Mouse (Mus musculus): ENCODE results near the gene Rbm4. TPM values are rescaled to one million over a fixed set of nuclear protein-coding genes. Genes with fewer than 3 reads are reported as not detected.
"Not testable (repeated sequence)": the region's sequence is repeated elsewhere in the genome, so short reads cannot be mapped to it uniquely, and the experiment has no call there.

The Rbm4 gene
- total RNA-seq, 2 experiments from 2014 or later: 44.8 to 46.5 TPM

DNA sequence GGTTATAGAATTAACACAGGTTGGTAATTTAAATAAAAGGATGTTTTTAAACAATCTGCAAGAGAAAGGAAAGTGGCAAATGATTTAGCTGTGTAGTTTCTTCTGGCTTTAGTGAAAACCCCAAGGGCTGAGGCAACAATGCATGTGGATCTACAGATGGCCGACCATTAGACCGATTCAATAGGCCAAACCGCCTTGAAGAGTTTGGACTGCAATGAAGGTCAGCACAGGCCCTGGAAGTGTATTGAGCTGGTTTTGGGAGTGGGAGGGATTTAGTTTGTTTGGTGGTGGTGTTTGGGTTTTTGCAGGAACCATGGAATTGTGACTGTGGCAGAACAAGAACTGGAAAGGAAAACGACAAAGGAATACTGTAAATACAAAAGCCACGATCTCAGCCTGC, 5.4 kb upstream of the Rbm4 start:
- DNase-seq: no peak

DNA sequence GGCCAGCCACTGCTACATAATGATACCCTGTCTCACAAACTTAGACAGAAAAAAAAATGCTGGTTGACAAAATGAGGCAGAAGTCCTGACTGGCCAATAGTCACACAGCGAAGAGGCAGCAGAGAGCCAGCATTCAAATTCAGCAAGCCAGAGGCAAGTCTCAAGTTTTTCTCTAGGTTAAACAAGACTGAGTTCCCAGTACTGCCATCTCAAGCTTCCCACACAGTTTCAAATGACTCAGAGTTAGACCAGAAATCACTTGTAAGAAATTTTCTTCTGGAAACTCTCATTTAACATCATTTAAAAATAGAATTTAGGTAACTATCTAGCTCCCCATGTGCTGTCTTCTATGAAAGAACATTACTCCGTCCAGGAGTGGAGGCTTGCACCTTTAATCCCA, 4.1 kb upstream of the Rbm4 start:
- no peak for DNase-seq

DNA sequence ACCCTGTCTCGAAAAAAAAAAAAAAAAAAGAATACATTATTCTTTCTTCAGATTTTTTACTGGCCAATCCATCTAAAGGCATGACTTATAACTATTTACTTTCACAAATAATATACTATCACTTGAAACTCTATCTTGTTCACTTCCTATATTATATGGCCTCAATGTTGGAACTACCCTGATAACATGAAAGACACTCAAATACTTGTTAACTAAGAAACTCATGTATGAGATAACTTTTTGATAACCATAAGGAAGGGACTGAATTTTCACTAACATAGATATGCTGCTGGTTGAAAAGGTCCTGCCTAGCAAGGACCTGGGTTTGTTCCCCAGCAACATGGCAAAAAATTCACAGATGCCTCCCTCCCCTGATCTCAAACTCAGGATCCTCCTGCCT, 2.2 kb upstream of the Rbm4 start:
- no peak for DNase-seq

DNA sequence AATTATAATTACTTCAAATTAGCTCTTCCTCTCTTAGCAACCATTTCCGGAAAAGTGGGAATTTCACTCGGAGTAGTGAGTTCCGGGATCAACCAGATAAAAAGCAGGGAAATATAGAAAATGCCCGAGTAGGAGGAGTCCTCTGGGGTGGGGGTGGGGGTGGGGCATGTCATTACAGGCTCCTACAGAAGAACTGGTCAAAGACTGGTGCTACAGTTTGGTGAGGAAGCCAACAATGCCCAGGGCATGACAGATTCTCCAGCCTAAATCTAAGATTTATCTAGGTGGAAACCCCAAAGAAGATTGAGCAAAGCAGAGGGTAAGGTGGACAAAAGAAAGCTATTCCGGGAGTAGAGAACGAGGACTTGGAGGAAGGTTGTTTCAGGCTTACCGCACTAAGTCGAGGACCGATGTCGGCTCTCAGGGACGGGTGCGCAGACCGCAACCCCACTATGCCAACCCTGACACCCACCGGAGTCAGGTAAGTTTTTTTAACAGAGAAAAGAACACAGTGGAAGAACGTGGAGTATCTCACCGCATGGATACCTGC, 345 bp downstream of the Rbm4 start:
- DNase-seq: no peak

DNA sequence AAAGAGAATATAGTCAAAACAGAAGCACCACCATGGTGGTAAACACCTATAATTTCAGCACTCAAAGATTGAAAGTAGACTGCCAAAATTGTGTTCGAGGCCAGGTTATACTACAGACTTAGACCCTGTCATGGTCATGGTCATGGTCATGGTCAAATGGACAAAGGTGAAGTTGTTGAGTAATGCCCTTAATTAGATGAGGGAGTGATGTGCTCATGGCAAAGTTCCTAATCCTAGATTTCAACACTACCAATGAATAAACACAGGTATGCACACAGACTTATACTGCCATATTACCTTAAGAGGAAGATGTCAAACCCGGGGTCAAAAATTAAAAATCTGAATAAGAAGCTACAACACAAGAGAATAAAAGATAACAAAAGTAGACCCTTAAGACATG, 7.4 kb downstream of the Rbm4 start:
- DNase-seq: no peak

DNA sequence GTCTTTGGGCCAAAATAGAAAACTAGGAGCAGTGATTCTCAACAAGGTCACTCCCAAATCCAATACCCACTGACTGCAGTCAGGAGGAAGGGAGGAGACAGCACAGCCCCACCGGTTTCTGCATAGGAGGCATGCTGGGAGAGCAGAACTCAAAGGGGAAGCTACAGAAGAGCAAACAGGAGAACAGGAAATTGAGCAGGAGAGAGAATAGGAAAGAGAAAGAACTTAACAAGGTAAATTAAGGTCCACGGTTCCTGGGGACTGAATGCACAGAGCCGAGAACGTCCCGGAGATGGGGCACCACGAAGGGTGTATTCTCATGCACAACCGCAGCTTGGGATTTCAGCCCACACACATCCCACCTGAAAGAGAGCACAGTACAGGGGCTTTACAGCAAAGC, 8.5 kb downstream of the Rbm4 start:
- DNase-seq: no peak

DNA sequence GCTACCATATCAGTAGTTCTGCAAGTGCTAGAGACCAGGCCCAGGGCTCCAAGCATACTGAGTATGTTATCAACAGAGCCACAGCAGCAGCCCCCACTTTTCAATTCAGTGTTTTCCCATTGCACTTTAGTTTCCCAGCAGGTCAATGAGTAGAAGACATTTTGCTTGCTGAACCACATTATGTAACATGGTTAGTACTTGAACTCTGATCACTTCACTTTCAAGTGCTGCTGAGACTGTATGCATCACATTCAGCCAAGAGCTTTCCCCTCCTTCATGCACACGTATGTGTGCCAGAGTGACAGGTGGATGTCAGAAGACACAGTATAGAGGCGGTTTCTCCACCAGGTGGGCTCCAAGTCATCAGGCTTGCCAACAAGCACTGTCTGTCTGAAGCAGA, 10.8 kb downstream of the Rbm4 start:
- no peak for DNase-seq

DNA sequence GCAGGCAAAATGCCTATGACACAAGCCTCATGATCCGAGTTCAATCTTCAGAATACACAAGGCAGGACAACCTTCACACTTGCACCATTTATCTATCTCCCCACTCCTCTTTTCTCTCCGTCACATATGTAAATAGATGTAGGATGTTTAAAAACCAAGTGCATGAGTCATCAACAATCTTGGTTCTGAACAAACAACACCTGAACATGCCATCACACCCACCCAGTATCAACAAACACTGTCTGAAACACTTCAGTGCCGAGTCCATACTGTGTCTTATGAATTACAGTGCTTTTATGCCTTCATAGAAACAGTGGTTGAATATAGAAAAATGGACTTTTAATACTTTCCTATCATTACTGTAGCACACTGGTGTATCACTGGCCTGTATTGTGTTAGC, 20.9 kb downstream of the Rbm4 start:
- DNase-seq: no peak

DNA sequence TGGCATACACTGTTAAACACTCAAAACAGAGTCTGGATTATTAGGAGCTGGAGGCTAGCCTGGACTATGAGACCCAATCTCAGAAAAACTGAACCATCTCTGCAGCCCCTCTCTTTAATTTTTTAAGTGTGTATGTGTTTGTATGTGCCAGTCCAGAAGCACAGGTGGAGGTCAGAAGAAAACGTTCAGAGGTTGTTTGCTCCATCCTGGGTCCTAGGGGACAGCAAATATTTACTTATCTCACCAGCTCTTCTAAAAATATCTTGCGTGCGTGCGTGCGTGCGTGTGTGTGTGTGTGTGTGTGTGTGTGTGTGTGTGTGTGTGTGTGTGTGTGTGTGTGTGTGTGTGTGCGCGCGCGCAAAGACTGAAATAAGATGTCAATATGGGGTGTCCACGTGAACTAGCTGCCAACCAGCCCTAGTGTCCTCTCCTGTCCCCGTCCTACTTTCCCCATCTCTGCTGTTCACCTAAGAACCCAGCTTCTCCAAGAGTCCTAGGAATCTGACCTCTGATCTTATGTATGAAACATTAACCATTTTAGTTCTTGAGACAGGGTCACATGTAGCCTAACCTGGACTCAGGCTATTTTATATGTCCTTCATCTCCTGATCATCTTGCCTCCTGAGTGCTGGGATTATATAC, 26.1 kb downstream of the Rbm4 start:
- DNase-seq: no peak

DNA sequence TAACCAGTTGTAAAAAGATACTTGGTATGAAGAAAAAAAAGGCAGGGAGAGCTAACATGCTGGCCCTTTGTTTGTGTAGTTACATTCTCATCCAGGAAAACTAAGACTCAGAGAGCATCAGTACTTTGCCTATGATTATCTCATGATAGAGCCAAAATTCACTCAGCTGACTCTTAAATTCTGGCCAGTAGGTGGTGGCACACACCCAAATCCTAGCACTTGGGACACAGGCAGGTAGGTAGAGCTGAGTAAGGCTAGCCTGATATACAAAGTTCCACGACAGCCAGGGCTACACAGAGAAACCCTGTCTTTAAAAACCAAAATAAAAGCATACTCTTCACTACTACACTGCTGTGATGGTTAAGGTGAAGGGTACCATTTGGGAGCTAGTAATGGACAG, 30.8 kb downstream of the Rbm4 start:
- DNase-seq: no peak

DNA sequence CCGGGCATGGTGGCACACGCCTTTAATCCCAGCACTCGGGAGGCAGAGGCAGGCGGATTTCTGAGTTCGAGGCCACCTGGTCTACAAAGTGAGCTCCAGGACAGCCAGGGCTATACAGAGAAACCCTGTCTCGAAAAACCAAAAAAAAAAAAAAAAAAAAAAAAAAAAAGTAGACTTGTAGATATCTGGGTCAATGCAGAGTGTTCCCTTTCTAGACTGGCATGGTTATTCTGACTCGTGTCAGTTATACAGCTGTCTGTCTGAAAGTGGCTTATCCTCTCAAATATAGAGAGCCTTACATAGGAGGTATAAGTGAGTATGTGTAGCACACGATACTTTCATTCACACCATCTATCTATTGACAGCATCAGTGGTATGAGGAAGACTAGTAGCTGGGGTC, 33.2 kb downstream of the Rbm4 start:
- DNase-seq: not testable (repeated sequence)

DNA sequence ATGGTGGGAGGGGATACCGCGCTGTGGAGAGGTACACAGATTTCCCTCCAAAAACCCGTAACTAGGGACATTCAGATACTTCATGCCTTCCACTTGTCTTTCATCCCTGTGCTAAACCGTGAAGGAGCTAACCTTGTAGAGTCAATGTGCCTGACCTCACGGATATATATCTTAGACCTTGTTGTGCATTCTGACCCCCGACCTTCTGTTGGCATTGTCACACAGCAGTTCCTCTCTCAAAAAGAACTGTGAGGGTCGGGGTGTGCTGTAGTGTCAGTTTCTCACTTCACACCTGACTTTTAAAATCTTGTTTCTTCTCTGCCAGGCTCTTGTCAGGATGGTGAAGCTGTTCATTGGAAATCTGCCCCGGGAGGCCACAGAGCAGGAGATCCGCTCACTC, 36.8 kb downstream of the Rbm4 start:
- DNase-seq: no peak

DNA sequence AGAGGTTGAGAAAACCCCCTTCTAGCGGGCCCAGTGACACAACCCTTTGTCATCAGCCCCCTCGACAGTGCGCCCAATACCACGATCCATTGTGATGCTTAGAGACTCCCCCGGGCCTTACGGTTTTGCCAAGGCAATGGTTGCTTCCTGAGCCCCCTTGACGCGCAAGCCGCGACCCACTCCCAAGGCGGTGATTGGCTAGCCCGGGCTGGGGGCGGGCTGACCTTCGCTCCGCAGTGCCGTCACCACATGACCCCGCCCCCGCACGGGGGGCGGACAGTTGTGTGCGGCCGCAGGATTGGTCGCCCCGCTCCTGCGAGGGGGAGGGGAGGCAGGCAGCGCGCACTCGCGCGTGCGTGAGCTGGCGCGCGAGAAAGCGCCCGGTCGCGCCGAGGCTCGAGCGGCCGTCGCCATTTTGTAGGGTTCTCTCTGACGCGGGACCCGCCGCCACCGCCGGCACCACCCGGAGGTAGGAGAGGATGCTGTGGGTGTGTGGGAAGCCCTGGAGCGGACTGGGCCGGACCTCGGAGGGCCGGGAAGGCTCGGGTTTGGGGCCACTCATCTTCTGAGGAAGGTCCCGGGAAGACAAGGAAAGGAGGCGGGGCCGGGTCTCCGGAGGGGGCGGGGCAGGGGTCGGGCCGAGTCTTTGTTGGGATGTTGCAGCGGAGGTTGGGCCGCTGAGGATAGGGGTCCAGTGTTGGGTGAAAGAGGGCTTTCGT, 37.3 kb downstream of the Rbm4 start, which contains the start of gene Rbm4b:
TSS of gene Rbm4b (plus strand) at position 305 of the 719 bp plus-strand sequence.
- peak; percentile 96 for DNase-seq

DNA sequence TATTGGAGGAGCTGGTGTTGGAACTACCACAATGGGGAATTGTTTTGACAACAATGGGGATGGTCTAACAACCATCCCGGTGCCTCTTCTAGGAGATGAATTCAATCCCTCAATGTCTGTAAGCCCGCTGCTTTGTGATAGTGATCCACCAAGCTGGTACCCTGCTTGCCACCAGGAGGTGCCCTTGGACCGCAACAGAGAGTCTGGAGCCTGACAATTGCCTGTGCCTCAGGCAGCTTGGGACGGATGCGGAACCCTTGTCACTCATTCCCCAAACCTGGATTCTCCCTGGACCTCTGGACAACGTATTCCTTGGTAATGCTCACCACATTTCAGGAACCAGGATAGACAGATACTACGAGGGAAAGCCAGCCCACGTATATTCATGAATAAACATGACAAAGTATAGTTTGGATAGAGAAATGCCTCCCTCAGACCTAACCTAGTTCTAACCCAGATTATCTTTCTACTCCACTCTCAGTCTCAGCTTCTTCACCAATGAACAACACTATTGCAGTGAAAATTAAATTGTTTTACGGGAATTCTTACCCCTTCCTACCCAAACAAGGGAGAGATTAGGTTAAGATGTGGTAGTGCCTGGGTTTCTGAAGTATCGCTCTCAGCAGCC, 38.0 kb downstream of the Rbm4 start:
- peak; percentile 88 for DNase-seq

DNA sequence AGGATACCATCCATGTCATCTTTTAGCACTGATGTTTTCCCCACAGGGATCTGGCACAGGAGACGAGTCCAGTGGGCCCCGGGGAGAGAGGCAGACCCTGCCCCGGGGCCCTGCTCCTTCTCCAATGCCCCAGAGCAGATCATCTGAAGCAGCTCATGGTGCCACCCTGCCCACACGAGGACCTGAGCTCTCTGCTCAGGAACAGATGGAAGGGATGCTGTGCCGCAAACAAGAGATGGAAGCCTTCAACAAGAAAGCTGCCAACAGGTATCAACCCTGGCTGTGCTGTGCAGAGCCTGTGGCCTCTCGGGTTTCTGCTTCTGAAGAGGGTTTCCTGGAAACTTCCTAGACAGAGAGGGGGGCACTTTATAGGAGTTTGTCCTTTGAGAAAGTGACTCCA, 43.7 kb downstream of the Rbm4 start:
- DNase-seq: no peak

DNA sequence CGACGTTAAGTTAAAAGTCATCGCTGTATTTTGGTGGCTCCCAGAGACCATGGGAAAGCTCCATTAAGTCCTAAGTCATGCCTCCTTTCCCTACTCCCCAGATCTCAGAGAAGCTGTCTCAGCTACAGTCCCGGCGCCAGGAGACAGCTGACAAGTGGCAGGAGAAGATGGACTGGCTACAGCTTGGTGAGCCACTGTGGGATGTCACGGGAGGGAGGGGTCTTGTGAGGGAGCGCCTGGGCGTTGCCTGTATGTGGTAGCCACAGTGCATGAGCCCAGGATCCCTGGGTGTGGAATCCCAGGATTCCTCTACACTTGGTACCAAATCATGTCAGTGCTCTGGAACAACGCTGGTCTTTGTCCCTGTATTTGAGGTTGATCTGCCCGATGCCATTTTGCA, 45.2 kb downstream of the Rbm4 start:
- no peak for DNase-seq

DNA sequence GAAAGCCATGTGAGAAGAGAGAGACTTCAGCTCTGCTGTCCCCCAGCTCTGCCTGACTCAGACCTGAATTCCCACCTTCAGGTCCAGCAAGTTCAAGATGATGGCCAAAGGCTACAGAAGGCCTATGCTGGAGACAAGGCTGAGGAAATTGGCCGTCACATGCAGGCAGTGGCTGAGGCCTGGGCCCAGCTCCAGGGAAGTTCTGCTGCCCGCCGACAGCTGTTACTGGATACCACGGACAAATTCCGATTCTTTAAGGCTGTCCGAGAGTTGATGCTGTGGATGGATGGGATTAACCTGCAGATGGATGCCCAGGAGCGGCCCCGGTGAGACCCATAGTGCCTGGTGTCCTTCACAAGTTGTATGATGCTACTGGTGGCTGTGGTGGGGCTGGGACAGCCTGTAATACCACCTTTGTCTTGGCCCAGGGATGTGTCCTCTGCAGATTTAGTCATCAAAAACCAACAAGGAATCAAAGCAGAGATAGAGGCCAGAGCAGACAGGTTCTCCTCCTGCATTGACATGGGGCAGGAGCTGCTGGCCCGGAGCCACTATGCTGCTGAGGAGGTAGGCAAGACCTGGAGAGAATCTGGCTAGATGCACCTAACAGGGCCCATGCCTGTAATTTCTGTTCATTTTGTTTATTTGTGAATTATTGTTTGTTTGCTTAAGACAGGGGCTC, 45.9 kb downstream of the Rbm4 start:
- DNase-seq: peak; percentile 37

DNA sequence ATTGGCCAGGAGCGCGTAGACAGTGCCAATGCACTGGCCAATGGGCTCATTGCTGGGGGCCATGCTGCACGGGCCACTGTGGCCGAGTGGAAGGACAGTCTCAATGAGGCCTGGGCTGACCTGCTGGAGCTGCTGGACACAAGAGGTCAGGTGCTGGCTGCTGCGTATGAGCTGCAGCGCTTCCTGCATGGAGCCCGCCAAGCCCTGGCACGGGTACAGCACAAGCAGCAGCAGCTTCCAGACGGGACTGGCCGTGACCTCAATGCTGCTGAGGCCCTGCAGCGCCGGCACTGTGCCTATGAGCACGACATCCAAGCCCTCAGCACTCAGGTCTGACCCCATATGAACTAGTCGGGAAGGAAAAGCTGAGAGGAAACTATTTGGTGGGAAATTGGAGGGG, 47.1 kb downstream of the Rbm4 start:
- DNase-seq: peak; percentile 64

DNA sequence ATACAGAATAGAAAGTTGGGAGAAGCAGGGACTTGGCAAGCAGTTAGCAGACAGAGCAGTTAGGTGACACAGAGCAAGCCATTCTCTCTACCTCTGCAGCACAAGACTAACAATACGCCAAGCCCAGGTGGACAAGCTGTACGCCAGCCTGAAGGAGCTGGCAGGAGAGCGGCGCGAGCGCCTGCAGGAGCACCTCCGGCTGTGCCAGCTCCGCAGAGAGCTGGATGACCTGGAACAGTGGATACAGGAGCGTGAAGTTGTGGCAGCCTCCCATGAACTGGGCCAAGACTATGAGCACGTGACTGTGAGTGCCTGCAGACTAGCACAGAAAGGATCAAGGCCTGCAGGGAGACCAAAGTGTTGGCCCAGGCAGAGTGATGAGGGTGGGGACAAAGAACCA, 48.0 kb downstream of the Rbm4 start:
- no peak for DNase-seq

DNA sequence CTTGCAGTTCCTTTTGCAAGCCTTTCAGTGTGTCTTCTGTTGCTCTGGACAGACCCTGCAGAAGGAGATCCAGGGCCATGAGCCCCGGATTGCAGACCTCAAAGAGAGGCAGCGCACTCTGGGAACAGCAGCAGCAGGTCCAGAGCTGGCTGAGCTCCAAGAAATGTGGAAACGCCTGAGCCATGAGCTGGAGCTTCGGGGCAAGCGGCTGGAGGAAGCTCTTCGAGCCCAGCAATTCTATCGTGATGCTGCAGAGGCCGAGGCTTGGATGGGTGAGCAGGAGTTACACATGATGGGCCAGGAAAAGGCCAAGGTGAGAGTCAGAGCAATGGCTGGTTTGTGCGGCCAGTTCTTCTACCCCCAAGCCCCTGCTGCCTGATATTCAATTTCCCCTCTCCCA, 48.6 kb downstream of the Rbm4 start:
- DNase-seq: peak; percentile 45

DNA sequence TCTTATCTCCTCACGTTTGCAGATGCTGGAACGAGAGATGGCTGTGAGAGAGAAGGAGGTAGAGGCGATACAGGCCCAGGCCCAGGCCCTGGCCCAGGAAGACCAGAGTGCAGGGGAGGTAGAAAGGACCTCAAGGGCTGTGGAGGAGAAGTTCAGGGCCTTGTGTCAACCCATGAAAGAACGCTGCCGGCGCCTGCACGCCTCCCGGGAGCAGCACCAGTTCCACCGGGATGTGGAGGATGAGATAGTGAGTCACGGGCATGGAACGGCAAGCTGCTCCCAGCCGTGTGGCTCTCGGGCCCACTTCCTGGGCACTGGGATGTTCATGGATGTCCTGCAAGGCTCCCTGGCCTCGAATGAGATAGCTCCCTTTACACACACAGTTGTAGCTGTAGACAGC, 49.7 kb downstream of the Rbm4 start:
- no peak for DNase-seq

DNA sequence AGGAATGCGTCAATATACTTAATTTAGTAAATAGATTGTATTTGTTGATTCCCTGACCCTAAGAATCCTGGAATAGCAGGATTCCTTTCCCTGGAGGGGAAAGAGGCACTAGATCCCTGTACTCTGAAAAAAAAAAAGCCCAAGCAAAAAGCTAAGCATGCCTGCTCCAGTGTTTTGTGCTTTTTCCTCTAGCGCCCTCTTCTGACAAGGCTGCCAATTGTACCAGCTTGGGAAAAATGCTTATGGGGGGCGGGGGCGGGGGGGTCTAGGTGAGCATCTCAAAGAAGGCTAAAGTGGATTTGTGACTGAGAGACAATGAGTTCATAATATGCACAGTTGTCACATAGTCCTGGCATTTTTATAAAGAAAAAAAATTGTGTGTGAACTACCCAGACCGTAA, 50.2 kb downstream of the Rbm4 start:
- no peak for DNase-seq

DNA sequence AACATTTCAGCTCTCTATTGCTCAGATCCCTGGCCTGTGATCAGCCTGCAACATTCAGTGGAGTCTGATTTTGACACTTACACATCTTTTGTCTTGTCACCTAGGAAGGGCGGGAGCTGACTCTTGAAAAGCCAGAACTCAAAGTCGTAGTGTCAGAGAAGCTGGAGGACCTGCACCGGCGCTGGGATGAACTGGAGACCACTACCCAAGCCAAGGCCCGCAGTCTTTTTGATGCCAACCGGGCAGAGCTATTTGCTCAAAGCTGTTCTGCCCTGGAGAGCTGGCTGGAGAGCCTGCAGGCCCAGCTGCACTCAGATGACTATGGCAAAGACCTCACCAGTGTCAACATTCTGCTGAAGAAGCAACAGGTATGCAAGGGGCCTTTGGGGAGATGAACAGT, 51.5 kb downstream of the Rbm4 start:
- no peak for DNase-seq

All from gastrocnemius, postnatal 10 days (tissue).